Mouse (Mus musculus) lung, adult 18-20 months (tissue): Measurements from ENCODE around the gene Gpc5.

Source experiments
- DNase-seq, 2 experiments: peaks; one replicate each; pipeline ENCODE4 v3.0.0; 2022; ENCODE audit warnings: mixed read lengths in 2 of 2

Gpc5 gene

GRCm38 (mm10) chr14:115869127-115869526, 777.1 kb downstream of the Gpc5 start:
- DNase-seq: no peak

GRCm38 (mm10) chr14:115976062-115976461, 884.0 kb downstream of the Gpc5 start:
- DNase-seq: no peak

GRCm38 (mm10) chr14:115979233-115979632, 887.2 kb downstream of the Gpc5 start:
- no peak for DNase-seq

DNA sequence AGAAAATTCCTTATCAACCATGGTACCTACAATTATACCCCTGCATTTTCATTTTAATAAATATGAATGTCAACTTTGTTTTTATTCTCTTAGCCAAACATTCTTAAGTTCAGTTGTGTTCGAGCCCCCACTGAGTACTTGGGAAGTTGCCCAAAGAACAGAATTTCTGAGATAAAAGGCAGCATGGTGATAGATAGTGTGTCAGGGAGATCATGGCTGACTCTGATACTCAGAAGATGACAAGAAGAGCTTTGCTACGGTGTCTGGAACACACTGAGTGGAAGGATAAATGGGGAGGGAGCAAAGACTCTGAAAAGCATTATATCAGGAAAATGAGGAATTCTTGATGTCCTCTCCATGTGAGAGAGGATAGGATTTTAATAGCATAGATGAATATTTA, 898.7 kb downstream of the Gpc5 start:
- no peak for DNase-seq

GRCm38 (mm10) chr14:115993520-115994106, 901.6 kb downstream of the Gpc5 start:
- no peak for DNase-seq

- no peak for DNase-seq
Measured at GRCm38 (mm10) chr14:115998931-115999330, 906.9 kb downstream of the Gpc5 start.

DNA sequence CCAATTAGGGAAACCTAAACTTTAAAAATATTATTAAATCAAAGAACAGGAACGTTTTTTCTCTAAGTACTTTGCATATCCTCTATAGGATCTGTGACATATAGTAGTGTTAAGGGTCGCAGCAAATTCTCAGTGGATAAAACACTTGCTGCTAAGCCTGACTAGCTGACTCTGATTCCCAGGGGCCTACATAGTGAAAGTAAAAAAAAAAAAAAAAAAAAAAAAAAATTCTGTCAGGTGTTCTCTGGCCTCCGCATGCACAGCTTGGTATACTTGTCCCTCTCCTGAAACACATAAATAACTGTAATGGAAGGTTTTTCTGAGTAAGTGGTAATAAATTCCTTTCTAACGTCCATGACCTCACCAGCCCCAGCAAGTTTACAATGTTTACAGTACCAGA, 995.0 kb downstream of the Gpc5 start:
- DNase-seq: no peak

DNA sequence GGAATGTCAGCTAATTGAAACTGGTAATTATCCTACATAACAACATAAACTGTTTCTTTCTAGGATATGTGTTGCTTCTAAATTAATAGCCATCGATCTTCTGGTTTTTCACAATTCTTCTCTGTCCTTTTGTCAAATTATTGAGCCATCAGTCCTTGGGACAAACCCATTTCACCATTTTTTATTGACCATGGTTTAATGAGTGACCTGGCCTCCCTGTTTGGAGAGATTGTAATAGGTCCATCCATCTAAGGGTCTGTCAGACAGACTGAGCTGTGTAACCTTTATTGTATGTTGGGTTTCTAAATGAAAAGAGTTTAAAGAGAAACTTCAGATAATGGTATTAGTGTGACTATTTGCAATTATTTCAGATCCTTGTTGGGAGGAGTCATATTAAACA, 1035.9 kb downstream of the Gpc5 start:
- DNase-seq: no peak

GRCm38 (mm10) chr14:116137330-116137729, 1045.3 kb downstream of the Gpc5 start:
- no peak for DNase-seq

GRCm38 (mm10) chr14:116137772-116138171, 1045.8 kb downstream of the Gpc5 start:
- no peak for DNase-seq

DNA sequence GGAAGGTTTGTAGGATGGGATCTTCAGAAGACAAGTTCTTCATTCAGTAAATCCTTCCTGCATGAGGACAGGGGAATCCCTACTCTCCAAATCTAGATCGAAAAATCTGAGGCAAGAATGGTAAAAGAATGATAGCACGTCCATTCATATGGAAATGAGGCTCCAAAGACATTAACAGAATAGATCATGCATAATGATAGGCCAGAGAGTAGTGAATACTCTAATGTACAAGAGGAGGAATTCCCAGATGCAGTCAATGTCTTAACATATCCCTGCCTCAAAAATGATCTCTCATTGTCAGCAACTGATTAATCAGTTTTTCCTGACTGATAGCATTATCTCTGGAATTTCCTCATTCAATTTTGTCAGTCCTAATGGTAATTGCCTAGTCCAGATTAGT, 1070.6 kb downstream of the Gpc5 start:
- no peak for DNase-seq

DNA sequence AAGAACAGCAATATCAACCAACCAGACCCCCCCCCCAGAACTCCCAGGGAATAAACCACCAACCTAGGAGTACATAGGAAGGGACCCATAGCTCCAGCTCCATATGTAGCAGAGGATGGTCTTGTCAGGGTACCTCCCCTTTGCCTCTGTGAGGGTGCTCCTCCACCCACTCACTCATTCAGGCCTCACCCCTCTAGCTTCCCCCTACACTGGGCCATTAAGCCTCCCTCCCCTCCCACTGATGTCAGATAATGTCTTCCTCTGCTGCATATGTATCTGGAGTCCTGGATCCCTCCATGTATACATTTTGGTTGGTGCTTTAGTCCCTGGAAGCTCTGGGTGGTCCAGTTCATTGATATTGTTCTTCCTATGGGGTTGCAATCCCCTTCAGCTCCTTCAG, 1075.4 kb downstream of the Gpc5 start:
- no peak for DNase-seq

DNA sequence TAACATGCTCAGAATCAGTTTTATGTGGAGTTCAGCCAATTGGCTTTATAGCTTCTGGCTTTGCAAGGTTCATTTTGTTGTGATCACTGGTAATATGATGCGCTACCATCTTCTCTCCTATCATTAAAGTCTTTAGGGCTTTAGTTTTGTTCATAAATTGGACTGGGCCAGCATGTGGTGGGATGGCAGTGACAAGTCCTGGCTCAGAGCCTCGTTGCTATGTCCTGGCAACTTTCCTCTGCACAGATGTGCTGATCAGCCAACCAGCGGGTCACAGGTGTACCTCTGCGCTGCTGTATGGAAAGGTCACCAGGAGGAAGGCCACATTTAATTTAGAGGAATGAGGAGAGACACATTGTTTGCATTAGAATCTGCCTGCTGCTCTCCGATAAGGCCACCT, 1077.1 kb downstream of the Gpc5 start:
- DNase-seq: no peak

DNA sequence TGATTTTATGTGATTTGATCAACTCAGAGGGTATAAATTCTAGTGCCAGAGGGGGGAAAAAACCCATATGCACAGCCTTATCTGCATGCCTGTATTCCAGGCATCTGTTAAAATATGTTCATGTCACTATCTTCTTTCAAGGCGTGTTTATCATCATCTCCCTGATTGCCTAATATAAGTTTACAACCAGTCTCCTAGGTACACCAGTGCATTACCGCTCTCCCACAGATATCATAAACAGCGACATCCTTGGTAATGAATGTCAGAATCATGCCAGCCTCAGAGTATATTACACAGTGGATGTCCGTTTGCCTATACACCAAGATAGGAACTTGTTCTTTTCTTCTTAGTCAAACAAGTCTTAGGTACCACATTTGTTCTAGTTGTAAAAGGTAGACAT, 1095.0 kb downstream of the Gpc5 start:
- no peak for DNase-seq

DNA sequence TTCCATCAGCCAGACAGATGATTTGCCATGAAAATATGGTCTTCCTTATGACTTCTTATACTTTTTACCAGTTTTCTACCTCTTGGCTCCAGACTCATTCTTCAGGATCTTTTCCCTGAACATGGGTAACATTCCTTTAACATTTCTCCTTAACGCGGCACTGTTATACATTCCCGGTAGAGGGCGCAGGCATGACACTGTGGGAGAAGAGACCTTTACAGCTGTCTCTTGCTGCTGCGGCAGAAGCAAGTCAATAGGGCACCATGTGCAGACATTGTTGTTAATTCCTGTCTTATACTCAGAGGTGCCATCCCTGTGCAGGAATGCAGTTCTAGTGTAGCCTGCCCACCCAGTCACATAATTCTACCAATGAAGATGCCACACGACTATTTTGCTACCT, 1115.0 kb downstream of the Gpc5 start:
- DNase-seq: peak in 1 of 2 experiments; percentile 1

GRCm38 (mm10) chr14:116208581-116208980, 1116.6 kb downstream of the Gpc5 start:
- DNase-seq: no peak

DNA sequence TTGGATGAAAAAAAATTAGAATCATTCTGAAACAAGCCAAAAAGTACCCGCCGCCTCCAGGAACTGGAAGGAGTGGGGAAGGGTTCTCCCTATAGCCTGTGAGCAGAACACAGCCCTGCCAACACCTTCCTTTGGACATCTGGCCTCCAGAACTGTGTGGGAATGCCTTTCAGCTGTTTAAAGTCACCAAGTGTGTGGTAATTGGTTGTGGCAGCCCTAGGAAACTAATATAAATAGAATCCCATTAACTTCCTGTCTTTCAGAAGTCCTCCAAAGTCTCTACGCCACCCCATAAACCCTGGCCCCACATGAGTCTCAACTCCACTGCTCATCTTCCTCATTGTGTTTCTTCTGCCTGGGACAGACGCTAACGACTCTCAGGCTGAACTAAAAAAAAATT, 1117.0 kb downstream of the Gpc5 start:
- DNase-seq: no peak

DNA sequence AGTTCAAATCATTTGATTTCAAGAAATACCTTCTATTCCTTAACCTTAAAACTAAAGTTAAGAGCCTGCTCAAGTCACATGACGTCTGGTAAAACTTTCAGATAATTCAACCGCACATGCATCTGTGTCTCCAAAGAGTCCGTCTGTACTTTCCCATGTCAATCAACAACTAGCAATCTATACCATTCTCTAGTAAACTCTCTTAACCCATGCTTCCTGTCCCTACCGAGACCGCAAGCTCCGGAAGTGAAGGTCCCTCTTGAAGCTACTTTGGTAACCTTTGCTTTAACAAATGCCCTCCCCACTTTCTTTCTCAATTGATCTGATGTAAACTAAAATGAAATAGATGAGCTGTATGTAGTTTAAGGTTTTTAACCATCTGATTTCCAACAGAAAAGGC, 1118.3 kb downstream of the Gpc5 start:
- no peak for DNase-seq

DNA sequence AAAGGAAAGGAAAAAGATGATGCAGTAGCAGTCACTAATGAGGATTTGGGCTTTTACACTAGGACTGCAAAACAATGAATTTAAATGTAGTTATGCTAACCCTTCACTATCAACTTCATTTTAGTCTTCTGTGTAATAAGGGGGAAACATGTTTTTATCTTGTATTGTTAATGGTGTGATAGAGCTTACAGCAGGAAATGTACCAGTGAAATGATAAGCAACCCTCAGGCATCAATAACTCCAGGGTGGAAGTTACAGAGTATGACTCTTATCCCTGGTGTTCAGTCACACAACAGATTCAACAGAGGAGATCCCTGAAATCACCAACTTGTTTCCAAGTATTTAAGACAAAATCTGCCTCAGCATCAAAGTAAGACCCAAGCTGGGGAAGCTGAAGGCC, 1120.0 kb downstream of the Gpc5 start:
- no peak for DNase-seq

GRCm38 (mm10) chr14:116258126-116258525, 1166.1 kb downstream of the Gpc5 start:
- no peak for DNase-seq

DNA sequence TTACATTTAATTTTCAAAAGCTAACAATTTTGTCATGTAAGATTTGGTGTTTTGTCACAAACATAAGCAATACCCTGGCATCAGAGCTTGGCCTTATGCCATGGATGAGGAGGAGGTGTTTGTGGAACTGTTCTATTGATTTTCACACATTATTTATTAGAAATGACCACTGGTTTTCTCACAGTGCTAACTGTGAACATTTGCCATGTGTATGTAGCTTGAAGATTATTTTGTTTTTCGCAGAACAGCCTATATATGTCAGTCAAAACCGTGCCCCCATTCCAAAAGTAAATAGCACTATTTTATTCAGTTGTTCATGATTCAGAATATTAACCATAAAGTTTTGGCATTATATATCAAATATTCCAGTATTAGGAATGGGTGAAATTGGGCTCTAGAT, 1216.5 kb downstream of the Gpc5 start:
- DNase-seq: no peak

GRCm38 (mm10) chr14:116317491-116317890, 1225.5 kb downstream of the Gpc5 start:
- no peak for DNase-seq

DNA sequence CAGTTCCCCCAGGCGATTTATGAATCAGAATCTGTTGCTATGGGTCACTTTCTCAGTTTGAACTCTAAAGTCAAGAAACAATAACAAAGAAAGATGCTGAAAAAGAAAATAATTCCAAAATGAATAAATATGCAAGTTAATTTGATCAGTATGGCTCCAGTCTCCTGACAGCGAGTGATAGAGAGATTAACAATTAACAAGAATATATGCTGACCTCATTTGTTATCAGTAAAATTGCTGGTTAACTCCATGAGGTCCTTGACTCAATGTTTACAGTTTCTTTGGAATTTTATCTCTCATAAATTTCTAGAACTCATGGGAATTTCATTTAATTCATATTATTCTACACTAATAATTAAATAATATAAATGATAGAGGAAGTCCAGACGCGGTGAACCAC, 1244.2 kb downstream of the Gpc5 start:
- no peak for DNase-seq

DNA sequence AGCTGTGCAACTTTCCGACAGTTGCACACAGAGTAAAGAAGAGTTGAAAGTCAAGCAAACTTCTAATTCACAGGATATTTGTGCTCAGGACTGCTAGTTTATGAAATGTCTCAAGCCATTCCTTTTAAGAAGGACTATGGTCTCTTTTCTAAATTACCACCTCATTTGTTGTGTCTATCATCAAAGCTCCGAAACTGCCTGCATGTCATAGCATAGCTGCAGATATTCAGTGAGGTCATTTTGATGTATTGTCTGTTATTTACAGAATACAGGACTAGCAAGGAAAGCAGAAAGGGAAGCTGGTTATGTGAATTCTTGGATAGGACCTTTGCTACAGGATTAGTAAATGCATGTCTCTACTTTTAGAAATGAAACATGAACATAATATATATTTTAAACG, 1246.4 kb downstream of the Gpc5 start:
- no peak for DNase-seq

DNA sequence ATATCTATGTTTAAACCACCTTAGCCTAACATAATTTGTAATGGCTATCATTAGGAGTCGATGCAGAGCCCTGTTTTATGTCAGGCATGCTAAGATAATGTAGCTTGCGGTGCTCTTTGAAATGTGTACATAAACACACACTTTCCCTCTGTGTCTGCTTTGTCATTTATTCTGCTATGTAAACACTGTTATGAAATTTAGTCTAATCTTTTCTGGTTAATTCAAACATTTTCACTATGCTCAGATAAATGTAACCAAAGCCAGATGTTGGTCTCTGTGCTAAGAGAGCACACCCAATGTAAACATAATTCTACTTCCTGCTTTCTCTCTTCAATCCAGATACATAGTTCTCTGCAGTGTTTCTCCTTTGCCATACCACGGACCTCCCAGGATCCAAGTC, 1256.5 kb downstream of the Gpc5 start:
- no peak for DNase-seq

DNA sequence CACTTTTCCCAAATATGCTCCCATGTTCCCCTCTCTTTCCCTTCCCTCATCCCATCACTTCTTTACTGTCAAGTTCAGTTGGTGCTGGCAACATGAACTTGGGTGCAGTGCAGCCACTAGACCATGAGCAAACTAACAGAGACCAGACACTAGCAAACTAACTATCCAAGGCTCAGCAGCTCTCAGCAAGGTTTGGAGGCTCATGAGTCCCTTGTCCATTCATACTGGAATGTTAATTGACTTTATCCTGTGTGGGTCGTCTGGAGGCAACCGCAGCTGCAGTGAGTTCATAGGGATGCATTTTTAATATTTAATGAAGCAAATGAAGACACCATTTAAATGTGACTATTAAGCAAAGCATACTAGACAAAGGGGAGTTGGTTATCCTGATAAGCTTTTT, 1292.6 kb downstream of the Gpc5 start:
- DNase-seq: no peak
